Mouse (Mus musculus) midbrain, postnatal 0 days (tissue): ENCODE data around the gene Prss23. TPM values are rescaled to one million over a fixed set of nuclear protein-coding genes. Genes with fewer than 3 reads are reported as not detected.

Experiments
- ATAC-seq: fragments of 200-750 bp; cut with Nextera tagmentation; 2 replicates; pipeline ENCODE4 v1.8.0; 2017; ENCODE audit warnings: moderate number of reproducible peaks, mild to moderate bottlenecking, moderate TSS enrichment, moderate library complexity; ENCODE audit not compliant: low FRiP score
- DNase-seq: peaks from one replicate; pipeline ENCODE4 v3.0.0-alpha.2; 2015; ENCODE audit warnings: low spot score
- H3K27ac ChIP-seq: fragments of 300-500 bp; sonication (generic); 2 replicates; pipeline ENCODE4 v1.5.1; 2014; ENCODE audit warnings: low read depth, mild to moderate bottlenecking, low read length, mixed read lengths
- H3K27me3 ChIP-seq: fragments of 300-500 bp; sonication (generic); 2 replicates; pipeline ENCODE4 v1.6.1; 2014; ENCODE audit warnings: low read length, control low read depth, mixed read lengths; ENCODE audit not compliant: insufficient read depth
- H3K36me3 ChIP-seq: fragments of 300-500 bp; sonication (generic); 2 replicates; pipeline ENCODE4 v1.6.1; 2014; ENCODE audit warnings: low read length, control low read depth, mixed read lengths; ENCODE audit not compliant: insufficient read depth
- H3K4me1 ChIP-seq: fragments of 300-500 bp; sonication (generic); 2 replicates; pipeline ENCODE4 v1.6.1; 2014; ENCODE audit warnings: mild to moderate bottlenecking, control low read depth, antibody characterized with exemption, low read length, mixed read lengths; ENCODE audit not compliant: insufficient read depth
- H3K4me2 ChIP-seq: fragments of 300-500 bp; sonication (generic); 2 replicates; pipeline ENCODE4 v1.6.1; 2014; ENCODE audit warnings: low read depth, mild to moderate bottlenecking, low read length, mixed read lengths; ENCODE audit not compliant: poor library complexity, severe bottlenecking
- H3K4me3 ChIP-seq: fragments of 300-500 bp; sonication (generic); 2 replicates; pipeline ENCODE4 v1.5.1; 2014; ENCODE audit warnings: low read depth, mild to moderate bottlenecking, low read length, moderate library complexity
- H3K9ac ChIP-seq: fragments of 300-500 bp; sonication (generic); replicated peaks from 2 replicates; pipeline ENCODE4 v1.6.1; 2014; ENCODE audit warnings: mild to moderate bottlenecking, low read length, moderate library complexity, mixed read lengths; ENCODE audit not compliant: poor library complexity, severe bottlenecking
- H3K9me3 ChIP-seq: fragments of 300-500 bp; sonication (generic); 2 replicates; pipeline ENCODE4 v1.6.1; 2016; ENCODE audit warnings: low read length, control low read depth
- CTCF ChIP-seq: IDR thresholded peaks from 2 replicates; pipeline ENCODE4 v1.5.1; 2016; ENCODE audit warnings: antibody characterized with exemption, mild to moderate bottlenecking
- WGBS: fragments of 180-500 bp; shearing (Covaris S2); extraction: QIAGEN DNeasy Blood & Tissue Kit; methylation state at CpG from one replicate; pipeline ENCODE4 v1.1.7; 2014; 5-methylcytosine and 5-hydroxymethylcytosine counted together
- polyA plus RNA-seq: library from polyadenylated mRNA; unstranded; fragments of >200 nt; fragmentation: Nextera tagmentation; extraction: Ambion mirVana; gene quantifications from 2 replicates; pipeline ENCODE4 v1.2.1, GENCODE M21; 2015
- total RNA-seq: library from RNA; depleted of rRNA; stranded (reverse); fragments of >200 nt; gene quantifications from 2 replicates; pipeline ENCODE4 v1.2.3, GENCODE M21; 2014

Prss23 gene
- total and polyA plus RNA-seq, 2 experiments from 2014 or later = 10.1 to 10.2 TPM

GRCm38 (mm10) chr7:89554068-89554467 lies 27.1 kb upstream of the Prss23 start:
- no peak for TF ChIP-seq CTCF
- H3K27me3 ChIP-seq = no peaks in the 10 kb centered on the region
- no peak overlapping the region for H3K4me2 ChIP-seq
- no peak overlapping the region for H3K27ac ChIP-seq
- WGBS = 77% methylated on average over 1 of the region's 1 CpGs
- H3K4me1 ChIP-seq = no peaks in the 10 kb centered on the region
- no peaks in the 10 kb centered on the region for H3K36me3 ChIP-seq
- no peak for DNase-seq
- no peak overlapping the region for H3K9ac ChIP-seq
- H3K4me3 ChIP-seq = no peak overlapping the region
- no peak for ATAC-seq
- H3K9me3 ChIP-seq = no peaks in the 10 kb centered on the region

DNA sequence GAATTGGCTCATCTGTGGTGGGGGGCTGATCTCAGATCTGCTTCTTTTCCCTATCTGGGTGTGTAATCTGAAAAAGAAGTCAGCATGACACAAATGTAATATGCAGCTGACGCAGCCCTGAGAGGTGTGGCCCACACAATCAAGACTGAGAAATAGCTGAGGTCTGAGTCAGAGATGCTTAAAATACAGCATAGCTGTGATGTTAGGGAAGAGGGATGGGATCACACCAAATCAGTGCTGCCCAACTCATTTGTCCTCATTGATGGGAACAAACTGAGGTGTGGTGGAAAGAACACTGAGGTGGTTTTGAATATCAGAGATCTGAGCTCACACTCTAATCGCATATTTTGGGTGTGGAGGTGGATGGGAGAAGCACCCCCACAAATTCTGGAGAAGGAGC lies 14.0 kb upstream of the Prss23 start:
- Histone ChIP-seq H3K4me3 (no peak overlapping the region), H3K27ac (no peak overlapping the region), H3K4me1 (no peaks in the 10 kb centered on the region), H3K27me3 (no peaks in the 10 kb centered on the region), H3K36me3 (no peaks in the 10 kb centered on the region), H3K9me3 (no peaks in the 10 kb centered on the region), H3K9ac (no peak overlapping the region), H3K4me2 (no peak overlapping the region)
- DNase-seq (no peak), ATAC-seq (no peak)
- TF ChIP-seq CTCF = no peak
- WGBS = 92% methylated on average over 2 of the region's 2 CpGs

DNA sequence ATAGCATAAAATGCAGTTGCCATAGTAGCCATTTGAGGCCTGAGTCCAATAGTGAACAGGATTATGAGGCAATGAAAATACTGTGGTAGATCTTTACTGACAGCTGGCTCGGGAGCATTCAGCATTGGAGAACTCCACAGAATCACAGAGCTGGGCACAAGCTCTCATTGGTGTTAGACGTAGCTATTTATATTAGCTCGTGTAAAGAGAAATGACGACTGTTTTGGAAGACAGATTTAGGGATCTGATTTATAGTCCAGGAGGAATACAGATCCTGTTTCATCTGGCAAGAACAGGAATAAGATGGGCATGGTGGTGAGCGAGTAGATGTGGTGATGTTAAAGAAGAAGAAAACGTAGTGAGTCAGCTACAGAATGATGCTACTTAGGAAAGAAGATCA lies 12.4 kb upstream of the Prss23 start:
- no peaks in the 10 kb centered on the region for H3K36me3 ChIP-seq
- H3K27ac ChIP-seq = no peak overlapping the region
- no peak overlapping the region for H3K4me2 ChIP-seq
- ATAC-seq (peak; percentile 38; the same call in 1 of the 2 replicates), DNase-seq (peak; percentile 3)
- TF ChIP-seq CTCF = no peak
- 78% methylated on average over 6 of the region's 6 CpGs for WGBS
- no peak overlapping the region for H3K9ac ChIP-seq
- H3K9me3 ChIP-seq = no peaks in the 10 kb centered on the region
- no peaks in the 10 kb centered on the region for H3K27me3 ChIP-seq
- H3K4me1 ChIP-seq = no peaks in the 10 kb centered on the region
- H3K4me3 ChIP-seq = no peak overlapping the region

- Histone ChIP-seq H3K27me3 (no peaks in the 10 kb centered on the region), H3K9me3 (no peaks in the 10 kb centered on the region), H3K36me3 (no peaks in the 10 kb centered on the region), H3K4me2 (no peak overlapping the region), H3K4me3 (no peak overlapping the region), H3K4me1 (no peaks in the 10 kb centered on the region), H3K27ac (no peak overlapping the region), H3K9ac (no peak overlapping the region)
- 81% methylated on average over 4 of the region's 4 CpGs for WGBS
- DNase-seq (no peak), ATAC-seq (no peak)
- no peak for TF ChIP-seq CTCF
Measured at GRCm38 (mm10) chr7:89527430-89527856, 456 bp upstream of the Prss23 start.

- no peak for TF ChIP-seq CTCF
- no peak overlapping the region for H3K4me3 ChIP-seq
- no peak overlapping the region for H3K27ac ChIP-seq
- H3K9ac ChIP-seq = no peak overlapping the region
- H3K27me3 ChIP-seq = no peaks in the 10 kb centered on the region
- ATAC-seq = no peak
- no peak overlapping the region for H3K4me2 ChIP-seq
- DNase-seq = no peak
- no peaks in the 10 kb centered on the region for H3K36me3 ChIP-seq
- 89% methylated on average over 4 of the region's 4 CpGs for WGBS
- no peaks in the 10 kb centered on the region for H3K9me3 ChIP-seq
- H3K4me1 ChIP-seq = no peaks in the 10 kb centered on the region
Measured at GRCm38 (mm10) chr7:89523816-89524215, 3.2 kb downstream of the Prss23 start.

DNA sequence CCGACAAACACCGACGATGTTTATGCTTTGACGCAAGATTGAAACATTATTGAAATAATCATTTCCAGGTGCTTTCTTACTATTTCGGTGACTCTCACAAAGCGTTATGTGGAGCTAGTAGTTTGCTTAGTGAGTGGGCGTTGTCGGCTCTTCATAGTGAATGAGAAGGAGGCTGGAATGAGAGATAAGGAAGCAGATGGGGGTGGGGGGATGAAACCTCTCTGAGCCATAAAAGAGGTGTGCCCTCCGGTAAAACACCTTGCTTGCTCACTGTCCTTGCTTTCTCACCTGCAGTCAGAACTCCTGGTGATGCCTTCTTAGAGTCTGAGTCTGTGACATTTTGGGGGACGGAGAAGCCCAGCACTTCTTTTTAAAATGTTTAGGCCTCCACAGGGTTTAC lies 4.8 kb downstream of the Prss23 start:
- Histone ChIP-seq H3K27me3 (no peaks in the 10 kb centered on the region), H3K4me1 (no peaks in the 10 kb centered on the region), H3K4me2 (no peak overlapping the region), H3K9me3 (no peaks in the 10 kb centered on the region), H3K36me3 (no peaks in the 10 kb centered on the region), H3K27ac (no peak overlapping the region), H3K9ac (no peak overlapping the region), H3K4me3 (no peak overlapping the region)
- ATAC-seq (no peak), DNase-seq (no peak)
- WGBS = 88% methylated on average over 10 of the region's 10 CpGs
- TF ChIP-seq CTCF = no peak
